Mouse (Mus musculus) layer of hippocampus, postnatal 14 days (tissue): ENCODE measurements at regions not wholly inside any gene's neighbourhood (a gene's known extent, or its start where the extent isn't known, plus 50 kb on each side); places are given as distances from the start of the nearest gene placed in this dataset.

Experiments used
- DNase-seq, 2 experiments: peaks; one replicate each; pipeline ENCODE4 v3.0.0; 2021 to 2022; ENCODE audit warnings: low spot score in 2 of 2, mixed read lengths in 1 of 2
- microRNA-seq, 2 experiments: library from miRNA; unstranded; fragments of <30 nt; microRNA quantifications; one replicate each; pipeline ENCODE4 v1.2.0; 2021

DNA sequence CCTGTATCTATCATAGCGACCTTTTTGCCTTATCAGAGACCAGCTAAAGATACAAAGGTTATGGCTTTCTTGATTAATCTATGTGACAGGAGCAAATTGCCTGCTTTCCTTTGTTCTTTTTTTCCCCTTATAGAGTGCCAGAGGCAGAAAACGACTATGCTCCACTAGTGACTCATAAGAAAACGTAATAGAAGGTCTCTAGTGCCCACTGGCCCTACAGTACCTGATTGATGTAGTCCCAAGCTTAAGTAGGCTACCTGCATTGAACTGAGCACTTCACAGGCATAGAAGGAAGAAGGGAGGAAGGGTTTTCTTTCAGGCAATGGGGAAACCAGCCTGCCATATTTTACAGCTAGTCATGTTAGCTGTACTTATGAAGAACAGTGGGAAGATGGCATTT is 116.0 kb upstream of the Tusc1 start:
- no peak for DNase-seq

- DNase-seq = no peak
Observed at GRCm38 (mm10) chr4:93450831-93451230, 115.5 kb upstream of the Tusc1 start.

DNA sequence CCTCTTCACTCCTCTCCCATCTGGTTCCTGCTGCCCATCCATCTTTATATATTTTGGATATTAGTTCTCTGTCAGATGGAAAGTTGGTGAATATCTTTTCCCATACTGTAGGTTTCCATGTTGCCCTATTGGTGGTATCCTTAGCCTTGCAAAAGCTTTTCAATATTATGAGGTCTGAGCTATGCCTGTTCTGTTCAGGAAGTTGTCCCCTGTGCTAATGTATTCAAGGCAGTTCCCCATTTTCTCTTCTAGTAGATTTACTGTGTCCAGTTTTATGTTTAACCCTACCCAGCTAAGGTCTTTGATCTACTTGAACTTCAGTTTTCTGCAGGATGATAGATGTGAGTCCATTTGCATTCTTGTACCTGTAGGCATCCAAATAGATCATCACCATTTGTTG is 109.4 kb upstream of the Tusc1 start:
- DNase-seq = no peak

- DNase-seq = no peak
Observed at GRCm38 (mm10) chr4:93438587-93439336, 103.5 kb upstream of the Tusc1 start.

DNA sequence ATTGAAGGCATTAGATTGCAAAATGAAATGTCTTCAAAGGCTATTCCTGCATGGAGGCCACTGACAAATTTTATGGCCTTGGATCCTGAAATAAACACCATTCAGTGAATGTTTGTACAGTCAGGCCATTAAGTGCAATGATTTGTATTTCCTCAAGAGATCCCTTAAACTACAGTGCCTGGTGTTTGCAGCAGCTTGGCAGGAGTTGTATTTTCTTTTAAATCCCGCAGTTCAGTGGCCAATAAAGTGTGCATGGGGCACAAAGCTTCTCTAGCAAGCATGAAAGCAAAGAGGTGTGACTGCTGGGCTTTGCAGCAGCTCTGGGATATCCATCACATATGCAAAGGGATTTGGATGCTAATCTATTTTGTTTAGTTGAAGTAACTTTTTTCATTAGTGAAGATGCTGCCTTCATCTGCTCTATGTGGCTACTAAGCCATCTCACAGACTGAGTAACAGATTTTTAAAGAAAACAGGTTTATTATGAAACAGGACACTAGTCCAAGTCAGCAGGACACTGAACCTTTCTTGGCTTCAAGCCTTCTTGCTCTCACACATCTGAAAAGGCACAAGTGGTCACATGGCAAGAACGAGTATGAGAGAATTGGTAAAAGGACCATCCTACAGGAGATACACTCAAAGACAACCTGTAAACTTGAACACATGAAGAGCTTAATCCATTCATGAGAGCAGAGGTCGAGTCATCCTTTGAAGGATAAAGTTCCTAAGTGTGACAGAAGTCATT is 102.2 kb upstream of the Tusc1 start:
- no peak for DNase-seq

- DNase-seq = no peak
Observed at GRCm38 (mm10) chr4:93412695-93413094, 77.4 kb upstream of the Tusc1 start.

DNA sequence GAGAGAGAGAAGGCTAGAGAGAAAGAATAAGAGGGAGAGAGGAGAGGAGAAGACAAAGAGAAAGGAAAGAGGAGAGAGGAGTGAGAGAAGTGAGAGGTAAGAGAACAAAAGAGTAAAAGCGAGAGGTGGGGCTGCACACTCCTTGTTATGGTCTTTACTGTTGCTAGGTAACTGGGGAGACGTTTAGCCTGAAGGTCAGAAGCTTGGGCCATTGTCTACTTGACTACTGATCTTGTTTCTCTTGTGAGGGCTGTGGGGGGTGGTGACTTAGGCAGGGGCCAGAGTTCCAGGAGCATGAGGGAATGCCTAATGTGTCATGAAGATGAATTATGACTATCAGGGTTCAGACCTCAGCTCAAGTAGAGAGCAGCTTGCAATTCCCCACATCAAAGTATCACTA is 71.6 kb upstream of the Tusc1 start:
- no peak for DNase-seq

DNA sequence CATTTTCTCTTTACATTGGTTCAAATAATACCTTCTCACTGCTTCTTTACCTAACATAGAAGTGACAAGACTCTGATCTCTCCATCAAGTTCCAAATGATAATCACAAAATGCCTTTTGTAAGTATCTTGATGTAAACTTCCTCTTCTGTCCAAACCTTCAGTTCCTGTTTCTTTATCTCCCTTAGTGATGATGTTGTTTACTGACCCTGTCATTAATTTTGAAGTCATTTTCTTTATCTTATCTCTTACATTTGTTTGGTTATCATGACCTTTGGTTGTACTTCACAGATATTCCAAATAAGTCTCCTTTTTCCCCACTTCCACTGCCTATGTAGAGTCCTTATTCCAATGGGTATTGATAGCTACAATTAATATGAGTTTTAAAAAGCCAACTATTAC is 65.3 kb upstream of the Tusc1 start:
- DNase-seq = no peak

Small RNAs in the stretch of these regions (microRNA-seq; reads per million reads assigned to microRNA genes)
- gene Gm22619 = 0 reads per million in 2 experiments
